Mouse (Mus musculus): ENCODE measurements at regions not wholly inside any gene's neighbourhood (a gene's known extent, or its start where the extent isn't known, plus 50 kb on each side); places are given as distances from the start of the nearest gene placed in this dataset.

DNA sequence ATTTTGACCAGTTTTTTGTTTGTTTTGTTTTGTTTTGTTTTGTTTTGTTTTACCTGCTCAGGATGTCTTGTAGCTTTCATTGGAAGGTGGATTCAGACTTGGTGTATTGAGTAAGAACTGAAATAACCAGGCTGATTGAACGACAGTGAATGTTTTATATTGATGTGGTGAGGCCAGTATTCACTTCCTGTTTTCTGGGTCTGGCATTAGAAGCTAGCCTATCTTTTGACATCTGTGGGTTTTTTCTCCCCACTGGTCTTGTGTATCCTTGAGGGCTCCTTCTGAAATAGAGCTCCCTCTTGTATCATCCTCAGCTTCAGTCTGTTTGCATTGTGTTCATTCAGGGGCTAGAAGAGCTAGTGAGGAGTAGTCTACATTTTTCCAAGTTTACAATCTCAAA, 175.5 kb downstream of the 1700129C05Rik start:
- DNase-seq, result no peak

DNA sequence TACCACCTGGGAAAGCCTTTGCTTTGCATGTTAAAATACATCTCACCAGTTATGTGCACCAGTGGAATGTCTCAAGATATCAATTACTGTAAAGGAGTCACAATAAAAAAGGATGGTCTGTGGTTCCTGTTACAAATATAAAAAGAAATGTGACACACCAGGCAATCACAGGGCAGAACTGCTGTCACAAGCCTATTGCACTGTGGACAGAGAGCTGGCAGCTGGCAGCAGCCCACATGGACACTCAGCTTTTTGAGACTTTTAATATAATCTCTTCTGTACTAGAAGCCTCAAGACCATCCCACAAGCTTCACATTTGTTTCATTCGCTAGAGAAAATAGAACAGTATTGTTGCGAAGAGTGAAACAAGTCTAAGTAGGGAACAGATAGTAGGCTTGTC, 197.7 kb downstream of the 1700129C05Rik start:
- DNase-seq, result no peak

DNA sequence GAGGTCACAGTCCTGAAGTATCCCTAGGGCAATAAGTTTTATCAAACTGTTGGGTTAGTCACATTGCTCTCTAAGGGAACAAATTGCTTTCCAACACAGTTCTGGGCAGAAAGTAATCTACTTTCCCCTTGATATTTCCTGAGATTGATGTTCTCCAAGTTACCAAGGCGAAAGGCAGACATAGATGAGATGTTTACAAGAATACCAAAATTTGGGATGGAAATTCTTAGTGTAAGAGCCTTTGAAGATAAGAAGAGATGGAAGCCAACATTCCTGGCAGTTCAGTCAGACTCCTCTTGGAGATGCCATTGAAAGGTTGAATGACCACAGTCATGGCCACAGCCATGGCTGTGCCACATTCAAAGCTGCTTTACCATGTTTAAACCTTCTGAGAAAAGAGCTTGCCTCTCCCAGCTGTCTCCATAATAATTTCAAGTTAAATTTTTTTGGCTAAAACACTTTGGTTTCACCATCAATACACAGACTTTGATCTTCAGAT, 199.4 kb downstream of the 1700129C05Rik start:
- DNase-seq, result no peak

DNA sequence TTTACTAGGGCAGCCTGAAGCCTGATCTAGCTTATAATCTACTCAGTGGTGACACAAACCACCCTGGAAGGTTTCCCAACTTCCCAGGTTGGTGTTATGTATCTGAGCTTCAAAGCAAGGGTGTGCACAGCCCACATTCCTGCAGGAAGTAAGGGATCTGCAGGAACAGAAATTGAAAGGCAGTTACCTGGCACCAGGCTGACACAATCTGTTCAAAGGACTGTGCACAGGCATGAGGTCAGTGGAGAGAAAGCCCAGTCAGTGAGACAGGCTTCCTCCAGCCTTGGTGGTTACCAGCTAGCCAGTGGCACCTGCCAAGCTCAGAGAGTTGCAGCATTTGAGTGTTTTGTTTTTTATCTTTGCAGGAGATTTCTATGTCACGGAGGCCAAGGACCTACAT, 203.6 kb downstream of the 1700129C05Rik start:
- no peak for DNase-seq

DNA sequence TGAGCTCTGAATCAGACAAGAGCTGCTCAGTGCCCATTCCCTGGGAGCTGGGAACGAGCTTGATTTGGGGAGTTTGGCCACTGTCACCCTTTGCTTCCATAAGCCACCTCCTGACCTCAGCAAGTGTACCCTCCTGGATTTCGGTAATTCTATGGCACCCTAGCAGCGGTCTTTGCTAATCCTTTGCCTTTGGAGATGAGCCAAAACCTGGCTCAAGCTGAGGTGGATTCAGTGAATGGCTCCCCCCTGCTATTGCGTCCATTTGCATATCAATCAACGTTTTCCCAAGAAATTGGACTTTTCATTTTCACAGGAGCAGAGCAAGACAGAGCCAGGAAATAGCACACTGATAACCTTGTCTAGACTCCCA, 204.1 kb downstream of the 1700129C05Rik start:
- no peak for DNase-seq

DNA sequence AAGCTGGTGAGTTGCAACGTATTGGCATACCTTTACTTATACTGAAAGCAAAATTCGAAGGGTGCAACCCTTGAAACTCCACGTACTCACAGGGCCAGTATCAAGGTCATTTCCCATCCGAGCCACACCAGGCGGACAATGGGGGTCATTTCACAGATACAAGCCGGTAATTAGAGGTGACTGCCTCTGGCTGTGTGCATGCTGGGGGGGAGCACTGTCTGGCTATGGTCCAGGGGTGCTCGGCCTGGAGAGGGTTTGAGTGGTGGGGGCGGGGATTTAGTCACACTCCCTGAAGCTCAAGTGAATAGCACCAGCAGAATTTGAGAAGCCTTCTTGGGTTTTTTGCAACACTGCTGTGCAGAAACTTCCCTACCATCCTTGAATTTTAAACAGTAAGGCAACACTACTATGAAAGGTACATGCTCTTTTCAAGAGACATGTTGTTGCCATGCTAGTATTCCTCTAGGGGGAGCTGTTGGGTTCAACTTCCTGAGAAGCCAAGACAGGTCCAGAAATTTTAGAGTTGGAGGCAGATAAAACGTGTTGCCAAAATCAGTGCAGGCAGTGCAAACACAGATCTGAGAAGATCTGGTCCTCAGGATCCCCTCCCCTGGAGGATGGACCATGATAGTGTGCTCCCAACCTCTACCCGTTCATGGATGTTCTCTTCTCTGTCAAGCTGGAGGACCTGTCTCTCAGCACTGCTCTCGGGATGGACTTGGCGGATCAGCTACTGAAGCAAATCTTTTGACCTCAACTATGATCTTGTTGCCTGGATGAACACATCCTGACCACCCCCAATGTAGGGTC, 204.7 kb downstream of the 1700129C05Rik start:
- DNase-seq, result no peak

DNA sequence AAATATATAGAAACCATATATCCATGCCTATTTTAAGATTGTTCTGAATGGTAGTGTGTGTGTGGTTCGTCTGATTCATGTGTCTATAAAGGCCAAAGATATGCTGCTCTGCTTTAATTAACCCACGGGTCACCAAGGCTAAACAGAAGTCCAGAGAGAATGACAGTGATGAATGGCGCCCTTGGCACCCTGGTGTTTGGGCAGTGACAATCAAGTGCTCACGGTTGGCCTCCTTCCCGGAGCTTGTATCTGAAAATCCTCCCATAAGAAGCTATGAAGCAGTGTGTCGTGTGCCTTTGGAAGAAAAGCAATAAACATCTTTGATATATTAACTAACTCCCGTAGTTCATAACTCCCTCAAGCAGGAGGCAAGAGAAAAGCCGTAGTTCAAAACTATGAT, 205.4 kb downstream of the 1700129C05Rik start:
- peak; percentile 10 for DNase-seq

DNA sequence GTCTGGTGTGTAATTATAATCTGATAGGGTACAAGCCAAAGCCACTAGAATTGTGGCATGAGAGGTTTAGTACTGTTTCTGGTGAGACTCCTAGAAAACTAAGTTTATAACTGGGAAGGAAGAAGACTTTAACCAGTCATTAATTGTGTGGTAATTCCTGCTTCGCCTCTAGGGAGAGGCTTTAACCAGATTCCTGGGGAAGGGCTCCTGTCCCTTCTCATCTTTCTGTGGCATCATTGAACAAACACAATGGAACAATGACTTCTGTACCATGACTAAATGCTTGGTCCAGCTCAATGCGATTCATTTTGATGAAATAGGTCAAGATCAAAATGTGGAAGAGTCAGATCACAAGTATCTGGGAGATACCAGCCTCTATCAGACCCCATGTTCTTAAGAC, 206.6 kb downstream of the 1700129C05Rik start:
- no peak for DNase-seq

DNA sequence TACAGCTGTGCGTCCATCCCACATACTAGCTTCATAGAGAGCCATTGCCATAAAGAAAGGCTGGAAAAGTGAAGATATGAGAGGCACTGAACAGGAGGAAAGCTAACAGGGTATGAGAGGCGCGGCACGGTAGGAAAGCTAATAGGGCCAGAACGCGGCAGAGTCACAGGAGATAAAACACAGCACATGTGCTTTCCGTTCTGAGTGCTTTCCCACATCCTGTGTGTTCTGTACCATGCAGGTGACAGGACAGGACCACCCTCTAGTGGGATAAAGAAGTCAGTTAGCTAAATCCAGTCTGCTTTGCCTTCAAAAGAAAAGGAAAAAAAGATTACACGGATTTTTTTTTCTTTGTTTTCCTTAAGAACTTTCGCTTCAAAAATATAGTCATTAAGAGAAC, 224.8 kb downstream of the 1700129C05Rik start:
- DNase-seq, result no peak

DNA sequence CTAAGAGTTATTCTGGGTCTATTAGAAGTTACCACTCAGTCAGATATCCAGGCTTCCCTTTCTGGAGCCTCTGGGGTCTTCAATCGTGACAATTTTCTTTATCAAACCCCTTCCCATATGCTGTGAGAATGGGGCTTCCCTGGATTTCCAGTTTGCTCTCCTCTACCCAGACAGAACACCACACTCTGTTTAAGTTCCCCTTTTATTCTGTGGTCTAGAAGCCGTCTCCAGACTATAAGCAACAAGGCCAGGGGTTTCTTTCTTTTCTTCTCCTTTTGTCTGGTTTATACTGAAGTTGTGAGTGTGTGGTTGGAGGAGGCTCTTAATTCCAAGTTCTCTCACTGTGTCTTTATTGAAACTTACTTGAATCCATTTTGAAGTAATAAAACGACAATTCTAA, 225.5 kb downstream of the 1700129C05Rik start:
- DNase-seq, result no peak

DNA sequence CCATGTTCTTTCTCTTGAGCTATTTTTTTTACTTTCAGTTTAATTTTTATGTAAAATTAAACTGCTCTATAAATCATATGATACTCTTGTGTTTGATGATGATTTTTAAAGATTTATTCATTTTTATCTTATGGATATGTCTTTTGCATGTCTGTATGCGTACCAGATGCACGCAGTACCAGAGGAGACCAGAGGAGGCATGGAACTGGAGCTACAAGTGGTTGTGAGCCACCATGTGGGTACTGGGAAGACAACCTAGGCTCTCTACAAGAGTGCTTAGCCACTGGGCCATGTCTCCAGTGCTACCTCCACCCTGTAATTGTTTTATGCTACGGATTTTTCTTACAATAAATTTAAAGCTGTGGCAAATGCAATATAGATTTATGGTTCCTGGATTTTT, 227.8 kb downstream of the 1700129C05Rik start:
- DNase-seq, result no peak

DNA sequence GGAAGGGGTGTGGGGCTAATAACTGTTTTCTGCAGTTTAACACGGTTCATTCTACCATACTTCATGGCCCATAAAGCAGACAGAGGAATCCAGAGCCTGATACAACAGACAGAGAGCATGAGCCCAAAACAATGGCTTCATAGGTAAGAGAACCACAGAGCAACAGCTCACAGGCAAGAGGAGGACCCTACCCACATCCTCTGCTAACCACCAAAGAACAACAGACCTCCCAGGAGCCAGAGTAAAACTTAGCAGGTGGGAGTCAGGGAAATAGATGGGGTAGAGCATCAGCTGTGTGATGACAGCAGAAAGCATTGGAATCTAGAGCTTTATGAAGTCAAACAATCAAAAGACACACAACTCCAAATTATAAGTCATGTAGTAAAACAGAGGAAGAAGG, 231.8 kb downstream of the 1700129C05Rik start:
- no peak for DNase-seq

DNA sequence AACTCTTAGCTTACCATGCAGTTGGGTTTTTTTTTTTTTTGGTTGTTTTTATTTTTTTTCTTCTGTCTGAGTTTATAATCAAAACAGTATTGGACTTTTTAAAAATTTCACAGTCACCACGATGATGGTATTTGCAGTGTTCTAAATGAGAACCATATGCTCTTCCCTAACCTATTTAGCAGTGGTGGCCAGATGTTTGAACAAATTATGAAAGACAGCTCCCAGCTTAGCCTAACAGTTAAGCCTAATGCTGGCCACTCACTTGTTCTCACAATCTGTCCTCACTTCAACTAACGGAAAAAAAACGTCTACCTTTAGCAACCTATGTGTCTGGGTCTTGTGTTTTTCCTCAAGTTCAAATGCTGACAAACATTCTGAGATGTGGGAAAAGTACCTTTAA, 234.8 kb downstream of the 1700129C05Rik start:
- DNase-seq, result no peak

DNA sequence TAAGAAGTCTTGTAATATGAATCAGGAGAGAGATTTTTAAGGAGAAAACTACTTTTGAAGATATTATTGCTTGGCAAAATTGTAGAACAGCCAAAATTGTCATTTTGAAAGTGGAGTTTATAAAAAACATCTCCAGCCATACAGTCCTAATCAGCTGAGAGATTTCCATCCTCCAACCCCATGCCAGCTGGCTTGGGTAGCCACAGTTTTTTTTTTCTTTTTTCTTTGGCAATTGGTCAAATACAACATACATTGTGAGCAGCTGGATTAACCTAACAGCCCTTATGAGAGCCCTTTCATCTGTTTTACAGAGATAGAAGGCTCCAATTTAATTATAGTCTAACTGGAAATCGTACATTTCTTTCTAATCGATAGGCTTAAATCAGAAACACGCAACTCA, 235.3 kb downstream of the 1700129C05Rik start:
- no peak for DNase-seq

DNA sequence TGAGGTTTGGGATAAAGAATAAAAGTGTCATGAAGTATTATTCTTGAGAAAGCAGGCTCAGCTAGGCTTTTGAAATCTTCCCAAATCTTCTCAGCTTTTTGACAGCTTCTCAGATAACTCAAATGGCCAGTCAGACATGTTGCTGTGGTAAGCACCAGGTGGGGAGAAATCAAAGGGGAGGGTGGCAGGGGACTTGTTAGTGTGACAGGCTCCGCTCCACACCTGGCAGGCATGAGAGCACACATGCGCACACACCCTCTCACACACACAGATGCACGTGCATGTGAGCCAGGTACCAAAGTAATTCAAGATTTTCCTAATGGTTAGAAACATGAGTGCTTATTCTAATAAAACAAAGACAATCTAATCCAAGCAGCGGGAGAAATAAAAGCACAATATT, 236.1 kb downstream of the 1700129C05Rik start:
- DNase-seq, result no peak

DNA sequence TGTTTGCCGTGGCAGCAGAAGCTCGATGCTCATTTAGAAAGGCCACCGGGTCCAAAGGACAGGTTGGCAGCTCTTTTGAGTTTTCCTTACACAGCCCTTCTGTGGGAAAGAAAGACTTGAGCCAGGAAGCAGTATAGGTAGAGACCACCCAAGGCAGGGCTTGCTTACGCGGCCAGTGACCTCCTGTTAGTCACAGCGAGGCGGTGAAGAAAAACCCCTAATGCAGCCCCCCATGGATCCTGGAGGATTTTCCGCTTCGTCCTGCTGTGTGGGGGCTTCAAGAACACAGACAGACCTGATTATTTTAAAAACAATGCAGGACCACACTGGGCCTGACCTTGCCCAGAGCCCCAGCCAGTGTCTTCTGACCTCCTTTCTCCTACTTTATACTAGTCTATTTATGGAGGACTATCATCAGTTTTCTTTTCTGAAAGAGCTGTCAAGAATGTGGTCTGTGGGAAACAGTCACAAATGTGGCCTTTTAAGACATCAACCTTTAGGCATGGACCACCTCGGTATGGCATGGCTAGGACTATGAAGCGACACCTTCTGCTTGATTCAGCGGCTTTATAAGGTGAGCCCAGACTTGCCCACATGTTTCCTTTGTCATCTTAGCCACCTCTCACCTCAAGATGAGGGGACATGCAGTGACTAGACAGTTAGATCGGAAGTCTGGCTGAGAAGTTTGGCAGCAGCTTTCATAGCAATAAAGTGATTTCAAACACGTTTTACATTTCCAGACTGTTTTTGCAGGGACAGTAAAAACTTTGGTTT, 274.3 kb downstream of the 1700129C05Rik start:
- no peak for DNase-seq

DNA sequence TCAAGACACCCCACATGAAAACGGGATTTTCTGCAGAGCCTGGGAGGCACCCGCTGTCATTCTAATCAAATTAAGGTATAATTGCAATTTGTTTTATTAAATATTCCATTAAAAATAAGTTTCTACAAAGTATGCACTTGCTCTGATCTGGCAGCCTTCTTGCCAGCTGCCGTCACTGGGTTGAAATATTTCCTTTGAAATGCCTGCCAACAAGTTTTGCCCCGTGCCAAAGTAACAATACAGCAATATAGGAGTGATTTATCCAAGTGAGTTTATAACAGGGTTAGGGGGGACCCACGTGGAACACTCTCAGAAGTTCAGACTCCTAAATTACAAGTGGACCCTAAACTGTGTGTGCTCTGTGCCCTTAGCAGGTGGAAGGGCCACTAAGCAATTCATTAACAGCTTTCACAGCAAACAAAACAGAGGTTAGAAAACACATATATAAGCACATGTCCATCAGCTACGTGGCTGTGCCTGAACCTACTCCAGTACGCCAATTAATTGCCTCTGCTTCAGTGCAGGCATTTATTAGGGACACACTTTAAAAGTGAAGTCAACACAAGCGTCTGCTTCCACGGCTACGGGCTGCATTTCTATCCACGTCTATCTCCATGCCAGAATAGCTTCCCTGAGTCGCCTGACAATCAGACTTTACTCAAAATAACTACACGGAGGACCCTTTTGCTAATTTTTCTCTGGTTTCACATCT, 275.1 kb downstream of the 1700129C05Rik start:
- no peak for DNase-seq

DNA sequence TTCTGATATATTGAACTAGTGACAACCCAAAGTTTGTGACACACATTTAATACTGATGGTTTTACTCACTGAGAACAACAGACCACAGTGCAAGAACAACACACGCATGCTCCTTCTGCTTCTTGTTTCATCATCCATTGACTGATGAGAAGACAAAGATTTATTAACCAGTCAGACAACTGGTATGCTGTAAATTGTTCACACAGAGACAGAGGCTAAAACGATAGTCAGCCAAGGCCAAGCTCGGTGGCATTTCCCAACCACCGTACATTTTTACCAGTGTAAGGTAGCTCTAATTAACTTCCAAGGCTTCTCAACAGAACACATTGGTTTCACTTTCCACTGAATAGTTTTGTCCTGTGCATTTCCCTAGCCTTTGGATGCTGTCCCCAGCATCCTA, 287.8 kb downstream of the 1700129C05Rik start:
- no peak for DNase-seq

DNA sequence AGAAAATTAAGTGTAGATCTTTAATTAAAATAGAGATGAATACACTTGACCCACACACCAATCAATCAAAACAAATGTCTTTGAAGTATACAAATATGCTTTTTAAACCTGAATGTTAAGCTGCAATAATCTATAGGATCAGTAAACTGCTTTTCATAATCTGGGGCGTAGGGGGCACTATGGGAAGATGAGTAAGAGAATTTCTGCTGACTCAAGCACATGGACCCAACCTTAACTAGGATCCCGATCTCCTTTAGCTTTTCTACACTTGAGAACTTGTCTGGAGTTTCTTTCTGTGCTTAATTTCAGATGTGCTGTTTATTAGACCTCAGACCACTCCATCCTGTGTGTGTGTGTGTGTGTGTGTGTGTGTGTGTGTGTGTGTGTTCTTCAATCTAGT, 298.1 kb downstream of the 1700129C05Rik start:
- DNase-seq, result no peak

DNA sequence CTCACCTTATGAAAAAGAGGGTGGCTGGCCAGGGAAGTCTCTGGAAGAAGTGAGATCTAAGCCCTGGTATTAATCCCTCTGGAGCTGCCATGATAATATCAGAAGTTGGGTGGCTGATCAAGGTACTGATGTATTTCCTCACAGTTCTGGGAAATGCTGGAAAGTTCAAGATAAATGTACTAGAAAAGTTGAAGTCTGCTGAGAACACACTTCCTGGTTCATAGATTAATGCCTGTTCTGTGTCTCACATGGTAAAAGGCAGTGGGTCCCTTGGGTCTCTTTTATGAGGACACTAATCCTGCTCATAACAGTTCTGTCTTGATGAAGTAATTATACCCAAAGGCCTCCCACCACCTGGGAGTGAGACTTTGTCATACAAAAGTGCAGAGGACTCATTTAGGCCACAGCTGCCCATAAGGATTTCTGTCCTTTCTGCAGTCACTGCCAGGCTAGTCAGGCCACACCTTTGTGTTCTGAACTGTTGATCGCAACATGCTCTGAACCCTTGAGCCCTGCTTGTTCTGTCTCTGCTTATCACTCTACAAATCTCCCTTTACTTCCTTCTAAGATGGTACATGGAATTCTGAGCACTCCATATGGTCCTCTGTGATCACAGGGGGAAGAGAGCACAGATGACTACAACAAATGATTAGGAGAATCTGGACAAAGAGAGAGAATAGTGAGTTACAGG, 300.4 kb downstream of the 1700129C05Rik start:
- no peak for DNase-seq

DNA sequence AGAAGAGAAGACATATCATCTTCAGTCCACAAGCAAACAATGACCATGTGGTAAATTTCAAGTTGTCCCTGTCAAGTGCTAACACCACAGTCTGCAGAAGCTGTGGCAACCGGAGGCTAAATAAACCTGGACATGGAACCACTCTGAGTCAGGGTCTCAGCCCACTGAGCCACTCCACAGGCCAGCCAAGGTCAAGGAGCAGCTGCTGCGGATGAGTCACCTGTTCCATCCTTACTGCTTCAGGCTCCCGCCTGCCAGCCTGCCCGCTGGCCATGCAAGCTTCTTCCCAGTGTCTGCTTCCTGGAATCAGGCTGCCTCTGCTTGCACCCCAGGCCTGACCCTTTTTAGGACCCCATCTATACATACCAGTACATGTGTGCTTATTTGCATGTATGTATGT, 319.8 kb downstream of the 1700129C05Rik start:
- no peak for DNase-seq

DNA sequence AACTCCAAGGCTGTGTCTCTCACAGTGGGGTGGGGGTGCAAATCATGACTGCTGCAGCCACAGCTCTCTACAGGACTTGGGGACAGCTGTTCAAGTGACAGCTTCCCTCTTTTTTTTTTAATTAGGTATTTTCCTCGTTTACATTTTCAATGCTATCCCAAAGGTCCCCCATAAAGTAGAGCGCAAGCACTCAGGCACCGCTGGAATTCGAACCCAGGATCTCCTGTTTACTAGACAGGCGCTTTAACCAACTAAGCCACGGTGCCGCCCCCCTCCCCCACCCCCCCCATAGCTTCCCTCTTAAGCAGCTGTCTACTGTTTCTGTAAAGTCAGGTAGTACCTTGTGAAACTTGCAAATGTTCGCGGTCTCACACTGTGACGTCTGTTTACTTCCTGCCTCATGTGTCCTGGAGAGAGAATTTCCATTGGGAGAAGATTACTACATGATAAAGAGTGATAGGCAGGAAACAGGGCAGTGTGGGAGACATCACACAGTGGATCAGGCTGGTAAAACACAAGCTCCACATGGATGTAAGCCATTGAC, 324.7 kb downstream of the 1700129C05Rik start:
- peak; percentile 33 for DNase-seq

DNA sequence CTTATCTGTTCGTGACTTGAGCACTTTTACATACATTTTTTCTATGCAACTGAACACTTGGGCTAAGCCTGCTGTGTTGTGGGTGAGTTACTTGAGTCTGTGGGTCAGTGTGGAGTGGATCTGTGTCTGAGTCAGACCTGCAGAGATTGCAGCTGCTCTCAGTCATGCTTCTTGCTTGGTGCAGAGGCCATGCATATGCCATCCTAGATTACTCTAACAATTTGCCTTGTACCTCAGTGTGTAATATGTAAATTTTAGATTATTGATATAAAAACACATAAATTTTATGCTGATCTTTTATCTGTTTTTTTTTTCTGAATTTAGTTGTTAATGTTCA, 326.2 kb downstream of the 1700129C05Rik start:
- DNase-seq, result no peak
